24 mouse cellular contexts compared by ENCODE assay signal in the genomic region with DNA sequence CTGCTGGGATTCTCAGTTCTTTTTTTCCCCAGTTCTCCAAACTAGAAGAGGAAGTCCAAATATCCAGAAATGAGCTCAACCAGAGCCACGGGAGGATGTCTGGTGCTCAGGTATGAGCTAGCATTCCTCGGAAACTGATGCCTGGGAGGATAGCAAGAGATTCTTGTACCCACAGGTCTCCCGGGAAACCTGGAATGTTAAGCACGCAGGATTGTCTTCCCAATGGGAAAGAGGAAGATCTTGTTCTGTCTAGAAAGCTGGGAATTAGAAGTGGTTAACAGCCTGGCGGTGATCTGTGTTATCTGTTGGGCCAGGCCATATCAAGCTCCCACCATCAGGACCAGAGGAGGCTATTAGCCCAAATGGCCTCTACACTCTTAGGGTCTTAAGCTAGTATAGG.
"Had no signal": no experiment of that assay in that cellular context is flagged by ENCODE, and none has a peak within 500 bp of the region (broad histone marks: within the 10 kb centered on the region; RNA-seq: fewer than 3 reads in every experiment).

No protein-coding gene starts in this region.

- ATAC-seq: hindbrain, postnatal 0 days; intestine, embryonic 16.5 days had no signal

- H3K4me3 ChIP-seq: gastrocnemius, adult 2 months; heart, adult 2 months; heart, embryonic 12.5 days; hindbrain, embryonic 13.5 days; hindbrain, embryonic 15.5 days; layer of hippocampus, adult 2 months; left cerebral cortex, adult 2 months; limb, embryonic 10.5 days; limb, embryonic 12.5 days; liver, embryonic 13.5 days; liver, embryonic 15.5 days had no signal

- H3K9ac ChIP-seq: heart, embryonic 12.5 days; hindbrain, embryonic 13.5 days; hindbrain, embryonic 15.5 days; limb, embryonic 12.5 days; liver, embryonic 13.5 days; liver, embryonic 15.5 days had no signal

- H3K27ac ChIP-seq: gastrocnemius, adult 2 months; heart, adult 2 months; hindbrain, embryonic 13.5 days; hindbrain, embryonic 15.5 days; hindbrain, postnatal 0 days; layer of hippocampus, adult 2 months; left cerebral cortex, adult 2 months; limb, embryonic 10.5 days; limb, embryonic 12.5 days; liver, embryonic 13.5 days; liver, embryonic 15.5 days had no signal

- H3K27me3 ChIP-seq: heart, embryonic 12.5 days; hindbrain, embryonic 13.5 days; hindbrain, embryonic 15.5 days; limb, embryonic 12.5 days; liver, embryonic 15.5 days had no signal

- H3K4me2 ChIP-seq: heart, embryonic 12.5 days; hindbrain, embryonic 13.5 days; hindbrain, embryonic 15.5 days; limb, embryonic 12.5 days; liver, embryonic 11.5 days; liver, embryonic 13.5 days; liver, embryonic 15.5 days had no signal

- H3K36me3 ChIP-seq: heart, embryonic 12.5 days; hindbrain, embryonic 13.5 days; hindbrain, embryonic 15.5 days; limb, embryonic 10.5 days; limb, embryonic 12.5 days; liver, embryonic 13.5 days; liver, embryonic 15.5 days had no signal

- DNase-seq: gastrocnemius, adult 2 months; gastrocnemius, postnatal 10 days; gastrocnemius, postnatal 25 days; heart, adult 11 months; heart, adult 2 months; heart, postnatal 10 days; kidney, adult 11 months; kidney, adult 8-10 months; kidney, postnatal 10 days; kidney, postnatal 25 days; kidney, postnatal 4 days; liver; liver, embryonic 13.5 days had no signal

- H3K9me3 ChIP-seq: hindbrain, embryonic 15.5 days; limb, embryonic 10.5 days; liver, embryonic 13.5 days; liver, embryonic 15.5 days had no signal

- H3K4me1 ChIP-seq: heart, embryonic 12.5 days; hindbrain, embryonic 13.5 days; limb, embryonic 12.5 days; liver, embryonic 13.5 days; liver, embryonic 15.5 days had no signal
